Mouse (Mus musculus) spleen, postnatal 4 days (tissue): ENCODE data around the gene Cdca5.

Experiments
- DNase-seq, 2 experiments: peaks; one replicate each; pipeline ENCODE4 v3.0.0; 2022; ENCODE audit warnings: low spot score in 2 of 2

Gene Cdca5

GRCm38 (mm10) chr19:6061641-6062302 lies 23.0 kb upstream of the Cdca5 start:
- DNase-seq, result peak; percentile 60 to 82

DNA sequence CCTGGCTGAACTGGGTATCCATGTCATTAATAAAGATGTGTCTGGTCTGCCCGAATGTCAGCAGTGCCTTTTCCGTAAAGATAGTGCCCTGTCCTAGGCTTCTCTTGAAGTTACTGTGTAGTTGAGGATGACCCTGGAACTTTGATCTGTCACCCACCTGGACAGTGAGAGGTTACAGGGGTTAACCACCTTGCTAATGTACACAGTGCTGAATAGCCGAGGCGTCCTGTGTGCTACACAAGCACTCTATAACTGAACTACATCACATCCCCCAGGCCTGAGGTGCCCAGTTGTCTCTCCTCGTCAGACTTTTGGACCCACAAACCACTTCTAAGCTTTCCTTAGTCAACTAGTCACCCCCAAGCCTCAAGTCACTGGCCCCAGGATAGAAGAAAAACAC lies 22.4 kb upstream of the Cdca5 start:
- DNase-seq, result no peak

GRCm38 (mm10) chr19:6063081-6063480 lies 21.7 kb upstream of the Cdca5 start:
- no peak for DNase-seq

DNA sequence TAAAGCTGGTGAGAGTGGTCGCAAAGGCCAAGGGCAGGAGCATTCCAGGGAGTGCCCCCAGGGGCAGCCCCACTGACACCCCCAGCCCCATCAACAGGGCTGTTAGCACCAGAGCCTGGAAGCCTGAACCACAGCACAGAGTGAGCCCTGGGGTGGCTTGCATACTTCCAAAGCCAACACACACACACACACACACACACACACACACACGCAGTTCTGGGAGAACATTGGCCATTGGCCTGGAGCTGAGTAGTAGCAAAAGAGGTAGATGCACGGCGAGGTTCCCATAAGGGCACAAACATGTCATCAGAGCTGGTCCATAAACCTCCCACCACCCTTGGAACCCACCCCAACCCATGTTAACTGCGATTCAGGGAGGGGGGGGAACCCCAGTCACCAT lies 18.2 kb upstream of the Cdca5 start:
- DNase-seq, result peak in 1 of 2 experiments; percentile 64

DNA sequence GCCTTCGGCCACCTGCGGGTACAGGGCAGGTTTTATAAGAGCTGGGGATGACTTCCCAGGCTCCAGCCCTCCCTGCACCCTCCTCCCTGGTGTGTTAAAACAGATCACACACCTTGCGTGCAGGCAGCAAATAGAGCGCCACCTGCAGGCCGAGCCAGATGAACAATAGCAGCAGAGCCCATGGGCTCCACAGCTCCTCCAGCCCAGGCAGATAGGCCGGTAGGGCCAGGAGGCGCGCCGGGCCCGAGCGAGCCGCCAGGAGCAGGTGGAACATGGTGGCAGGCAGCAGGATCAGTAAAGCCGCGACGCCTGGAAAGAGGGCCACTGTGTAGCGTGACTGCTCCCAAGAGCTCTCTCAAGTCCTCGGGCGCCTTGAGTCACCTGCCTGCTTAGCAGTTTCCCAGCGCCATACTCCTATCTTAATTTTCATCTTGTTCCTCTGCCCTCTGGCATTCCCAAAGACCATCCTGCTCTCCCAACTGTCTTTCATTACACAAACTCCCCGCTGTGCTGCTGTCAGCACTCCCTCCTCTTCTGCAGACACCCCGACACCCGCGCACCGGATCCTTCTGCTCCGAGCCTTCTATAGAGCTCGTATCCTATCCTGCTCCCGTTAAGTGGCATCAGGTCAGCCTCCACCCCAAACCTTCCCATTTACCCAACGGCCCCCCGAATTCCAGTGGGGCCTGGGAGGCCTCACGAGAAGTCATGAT lies 17.6 kb upstream of the Cdca5 start:
- peak; percentile 87 to 96 for DNase-seq

- DNase-seq, result peak; percentile 90 to 93
These were observed 16.9 kb upstream of the Cdca5 start, which contains the start of gene Tm7sf2 for GRCm38 (mm10) chr19:6067724-6068415. Gene Tm7sf2, minus strand, starts transcription at chr19:6068373.

GRCm38 (mm10) chr19:6068951-6069350 lies 15.8 kb upstream of the Cdca5 start:
- peak in 1 of 2 experiments; percentile 74 for DNase-seq

- no peak for DNase-seq
These were observed 14.9 kb upstream of the Cdca5 start for GRCm38 (mm10) chr19:6069851-6070250.

DNA sequence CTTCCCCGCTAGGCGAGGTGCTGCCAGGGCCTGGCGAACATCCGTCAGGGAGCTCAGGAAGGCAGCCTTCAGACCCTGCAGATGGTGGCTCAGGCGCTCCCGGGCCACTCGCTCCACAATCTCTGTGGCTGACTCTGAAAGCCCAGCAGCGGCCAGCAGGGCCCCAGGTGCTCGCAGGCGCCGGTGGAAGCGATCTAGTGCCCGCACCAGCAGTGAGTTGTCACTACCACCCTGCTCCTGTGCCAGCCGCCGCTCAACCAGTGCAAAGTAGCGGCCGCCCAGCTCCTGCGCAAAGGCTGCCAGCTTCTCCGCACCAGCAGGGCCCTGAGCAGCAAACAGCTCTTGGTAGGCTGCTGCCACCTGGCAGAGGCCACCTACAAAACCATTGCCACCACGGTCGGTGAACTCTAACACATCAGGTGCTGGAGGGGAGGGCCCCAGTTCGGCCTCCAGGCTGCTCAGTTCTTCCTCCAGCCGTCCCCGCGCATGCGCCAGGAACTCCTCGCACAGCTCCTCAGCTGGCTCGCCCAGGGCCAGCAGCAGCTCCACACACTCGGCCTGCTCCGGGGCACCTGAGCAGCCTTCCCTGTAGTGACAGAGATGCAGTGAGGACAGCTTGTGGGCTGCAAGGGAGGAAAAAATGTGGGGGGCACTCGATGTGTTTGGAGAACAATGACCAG lies 14.1 kb upstream of the Cdca5 start:
- no peak for DNase-seq

- no peak for DNase-seq
These were observed 13.5 kb upstream of the Cdca5 start for GRCm38 (mm10) chr19:6071261-6071660.

GRCm38 (mm10) chr19:6073889-6074288 lies 10.9 kb upstream of the Cdca5 start:
- DNase-seq, result no peak

GRCm38 (mm10) chr19:6076564-6077393 lies 8.0 kb upstream of the Cdca5 start, which contains the start of gene Vps51:
Gene Vps51, minus strand, starts transcription at chr19:6077231.
- peak; percentile 86 to 88 for DNase-seq

DNA sequence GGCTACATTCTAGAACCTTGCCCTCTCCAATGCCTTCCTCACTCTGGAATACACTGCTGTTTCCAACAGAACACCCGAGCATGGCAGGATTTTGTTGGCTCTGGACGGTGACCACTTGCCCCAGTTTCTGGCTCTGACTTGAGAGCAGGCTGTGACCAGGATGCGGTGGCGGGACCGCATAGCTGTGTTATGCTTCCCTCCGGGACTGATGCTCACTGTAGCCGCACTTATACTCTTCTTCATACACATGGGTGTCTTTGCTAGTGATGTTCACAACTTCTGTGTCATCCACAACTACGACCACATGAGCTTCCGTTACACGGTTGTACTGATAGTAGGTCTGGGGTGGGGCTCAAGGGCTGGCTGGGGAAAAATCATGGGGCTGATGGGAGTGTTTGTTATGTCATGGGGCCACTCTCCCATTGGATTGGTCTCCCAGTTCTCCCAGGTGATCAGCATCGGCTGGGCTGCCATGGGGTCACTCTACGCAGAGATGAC lies 4.8 kb upstream of the Cdca5 start, which contains the start of gene Tmem262:
Gene Tmem262, plus strand, starts transcription at position 51 of the 498 bp plus-strand sequence.
- no peak for DNase-seq

GRCm38 (mm10) chr19:6082156-6082555 lies 2.6 kb upstream of the Cdca5 start, which contains the start of gene Gm28374:
Gene Gm28374, minus strand, starts transcription at chr19:6082256.
- DNase-seq, result no peak

DNA sequence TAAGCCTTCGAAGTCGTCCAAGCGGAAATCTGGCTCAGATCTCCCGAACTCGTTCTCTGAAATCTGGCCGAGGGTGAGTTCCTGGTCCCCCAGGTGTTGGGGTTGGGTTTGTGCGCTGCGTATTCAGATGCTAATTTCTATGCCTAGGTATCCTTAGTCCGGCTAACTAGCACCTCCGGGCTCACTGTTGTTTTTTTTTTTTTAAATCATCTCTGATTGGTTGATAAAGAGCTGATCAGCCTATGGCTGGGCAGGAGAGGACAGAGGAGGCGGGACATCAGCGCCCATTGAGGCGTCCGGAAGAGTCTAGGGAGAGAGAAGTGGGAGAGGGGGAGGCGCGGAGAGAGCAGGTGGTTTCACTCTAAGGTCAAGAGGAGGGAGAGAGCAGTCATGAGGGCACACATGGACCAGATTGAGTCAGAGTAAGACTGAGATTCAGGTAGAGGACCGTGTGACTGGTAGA lies 665 bp downstream of the Cdca5 start:
- DNase-seq, result peak; percentile 75 to 83

DNA sequence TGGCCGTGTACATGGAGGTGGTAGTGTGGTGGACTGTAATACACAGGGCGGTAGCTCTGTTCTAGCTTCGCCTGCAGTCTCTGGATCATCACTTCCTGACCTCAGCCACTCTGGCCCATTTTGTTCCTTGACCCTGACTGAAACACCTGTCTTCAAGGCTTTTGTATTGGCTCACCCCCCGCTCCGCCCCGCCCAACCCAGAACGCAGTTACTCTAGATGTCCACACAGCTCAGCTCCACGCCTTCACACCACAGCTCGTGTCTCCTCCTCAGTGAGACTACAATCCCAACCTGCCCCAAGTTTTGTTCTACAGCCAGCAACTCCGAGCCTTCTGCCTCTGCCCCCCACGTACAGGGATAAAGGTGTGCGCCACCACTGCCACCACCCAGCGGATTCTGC lies 4.1 kb downstream of the Cdca5 start:
- no peak for DNase-seq

- DNase-seq, result no peak
These were observed 9.3 kb downstream of the Cdca5 start, which contains the start of gene AC131692.1 for GRCm38 (mm10) chr19:6094119-6094518. Gene AC131692.1, plus strand, starts transcription at chr19:6094419.

DNA sequence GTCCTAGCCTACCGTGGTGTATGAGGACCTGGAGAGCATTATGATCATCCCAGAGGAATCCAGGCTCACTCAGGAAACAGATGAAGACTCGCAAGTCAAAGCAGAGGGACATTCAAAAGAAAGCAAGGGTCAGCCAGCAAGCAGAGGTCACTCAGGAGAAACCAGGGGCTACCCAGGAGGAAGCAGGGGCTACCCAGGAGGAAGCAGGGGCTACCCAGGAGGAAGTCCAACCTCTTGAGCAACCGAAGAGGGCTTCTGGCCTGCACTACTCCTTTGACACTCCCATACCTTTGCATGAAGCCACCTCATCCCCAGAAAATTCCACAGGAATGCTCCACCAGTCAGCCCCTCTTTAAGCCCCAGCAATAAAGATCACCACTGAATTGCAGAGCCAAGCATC lies 13.1 kb downstream of the Cdca5 start:
- DNase-seq, result no peak

GRCm38 (mm10) chr19:6101186-6101585 lies 16.4 kb downstream of the Cdca5 start:
- DNase-seq, result no peak

- peak; percentile 82 to 86 for DNase-seq
These were observed 17.5 kb downstream of the Cdca5 start for GRCm38 (mm10) chr19:6102169-6102853.
